Comparison of ENCODE assay signal across 26 mouse cellular contexts in genomic region chr2:150982051-150982450, GRCm38 (mm10). TPM values are rescaled to one million over a fixed set of nuclear protein-coding genes. Genes with fewer than 3 reads are reported as not detected.
DNase-seq lines count a peak whose midpoint lies in the region; ATAC-seq and TF ChIP-seq lines count a peak whose summit lies in the region.
"Had no signal": no experiment of that assay in that cellular context is flagged by ENCODE, and none has a peak within 500 bp of the region (broad histone marks: within the 10 kb centered on the region; RNA-seq: fewer than 3 reads in every experiment).

No protein-coding gene starts in this region.

- H3K9me3 ChIP-seq in liver, postnatal 0 days (ENCODE audit: low read length): no peaks in the 10 kb centered on the region
- H3K9me3 ChIP-seq in liver, embryonic 11.5 days (ENCODE audit: control insufficient read depth, low read length): no peaks in the 10 kb centered on the region
- H3K9me3 ChIP-seq in MEL (replicated peaks; ENCODE audit: insufficient read depth, low read length): no peaks in the 10 kb centered on the region
- H3K9me3 ChIP-seq in limb, embryonic 10.5 days (replicated peaks): no peaks in the 10 kb centered on the region
- 0 out of 2 replicates have a peak, but pooled peaks cover 2% of the 10 kb centered on the region for H3K9me3 ChIP-seq in midbrain, embryonic 16.5 days (replicated peaks; ENCODE audit: control insufficient read depth, low read length, poor library complexity, severe bottlenecking)
- H3K9me3 ChIP-seq: embryonic facial prominence, embryonic 10.5 days; embryonic facial prominence, embryonic 12.5 days; forebrain, embryonic 13.5 days; forebrain, embryonic 15.5 days; G1E had no signal

- H3K4me1 ChIP-seq in liver, postnatal 0 days (ENCODE audit: insufficient read depth): peaks cover 14% of the 10 kb centered on the region; the same call in 1 of the 2 replicates
- peaks cover 39% of the 10 kb centered on the region for H3K4me1 ChIP-seq in liver, embryonic 11.5 days (replicated peaks; ENCODE audit: control insufficient read depth, insufficient read depth, low read length)
- H3K4me1 ChIP-seq in MEL (ENCODE audit: control insufficient read depth in 1 of 2, insufficient read depth in 2 of 2, low read length in 2 of 2): peaks cover 12 to 15% of the 10 kb centered on the region in 2 experiments
- H3K4me1 ChIP-seq in limb, embryonic 10.5 days: no peaks in the 10 kb centered on the region
- H3K4me1 ChIP-seq in midbrain, embryonic 16.5 days (ENCODE audit: control insufficient read depth, insufficient read depth, low read length): no peaks in the 10 kb centered on the region
- H3K4me1 ChIP-seq: embryonic facial prominence, embryonic 10.5 days; embryonic facial prominence, embryonic 12.5 days; forebrain, embryonic 13.5 days; forebrain, embryonic 15.5 days had no signal

- H3K9ac ChIP-seq in liver, postnatal 0 days (replicated peaks): no peak overlapping the region
- no peak overlapping the region for H3K9ac ChIP-seq in liver, embryonic 11.5 days (ENCODE audit: low read depth, low read length)
- no peak overlapping the region for H3K9ac ChIP-seq in MEL (ENCODE audit: control insufficient read depth, low read depth, low read length, poor library complexity, severe bottlenecking)
- no peak overlapping the region for H3K9ac ChIP-seq in midbrain, embryonic 16.5 days (ENCODE audit: low read depth, low read length)
- H3K9ac ChIP-seq: embryonic facial prominence, embryonic 12.5 days; forebrain, embryonic 13.5 days; forebrain, embryonic 15.5 days; forebrain, postnatal 0 days had no signal

- no peak overlapping the region for H3K27ac ChIP-seq in liver, postnatal 0 days (ENCODE audit: low read depth)
- H3K27ac ChIP-seq in liver, embryonic 11.5 days (ENCODE audit: low read depth, low read length): no peak overlapping the region
- no peak overlapping the region for H3K27ac ChIP-seq in MEL (ENCODE audit: control insufficient read depth, low read depth, low read length)
- no peak overlapping the region for H3K27ac ChIP-seq in limb, embryonic 10.5 days
- H3K27ac ChIP-seq in midbrain, embryonic 16.5 days (ENCODE audit: low read length): no peak overlapping the region
- H3K27ac ChIP-seq: embryonic facial prominence, embryonic 10.5 days; embryonic facial prominence, embryonic 12.5 days; forebrain, embryonic 13.5 days; forebrain, embryonic 15.5 days had no signal

- H3K79me2 ChIP-seq in MEL (ENCODE audit: control insufficient read depth, insufficient read depth, low read length, poor library complexity): peaks cover 3% of the 10 kb centered on the region; the same call in 1 of the 2 replicates

- no peak overlapping the region for H3K4me3 ChIP-seq in liver, postnatal 0 days (ENCODE audit: low read depth, low read length)
- no peak overlapping the region for H3K4me3 ChIP-seq in liver, embryonic 11.5 days (ENCODE audit: low read depth, low read length)
- H3K4me3 ChIP-seq in MEL (ENCODE audit: control insufficient read depth in 1 of 2, insufficient read depth in 1 of 2, low read depth in 2 of 2, low read length in 2 of 2): no peak overlapping the region; a peak in 1 of 4 replicates
- no peak overlapping the region for H3K4me3 ChIP-seq in limb, embryonic 10.5 days
- no peak overlapping the region for H3K4me3 ChIP-seq in midbrain, embryonic 16.5 days (ENCODE audit: low read depth, low read length)
- H3K4me3 ChIP-seq: embryonic facial prominence, embryonic 10.5 days; embryonic facial prominence, embryonic 12.5 days; forebrain, embryonic 13.5 days; forebrain, embryonic 15.5 days had no signal

- TF ChIP-seq EP300 in liver, postnatal 0 days (IDR thresholded peaks at IDR 0.05; ENCODE audit: low read depth): no peak
- peak in 1 of 2 experiments; percentile 35; a peak in 1 of 4 replicates for TF ChIP-seq EP300 in MEL (IDR thresholded peaks at IDR 0.05; ENCODE audit: low read depth in 1 of 2, low read length in 2 of 2)

- H3K36me3 ChIP-seq in liver, postnatal 0 days (replicated peaks; ENCODE audit: insufficient read depth, low read length): no peaks in the 10 kb centered on the region
- no peaks in the 10 kb centered on the region for H3K36me3 ChIP-seq in liver, embryonic 11.5 days (ENCODE audit: control insufficient read depth, insufficient read depth, low read length)
- peaks cover 0 to 25% of the 10 kb centered on the region in 2 experiments; a peak in 3 of 4 replicates for H3K36me3 ChIP-seq in MEL (ENCODE audit: control insufficient read depth in 1 of 2, insufficient read depth in 2 of 2, low read length in 2 of 2)
- peaks cover 30% of the 10 kb centered on the region for H3K36me3 ChIP-seq in limb, embryonic 10.5 days
- H3K36me3 ChIP-seq in midbrain, embryonic 16.5 days (ENCODE audit: control insufficient read depth, insufficient read depth, low read length): no peaks in the 10 kb centered on the region
- H3K36me3 ChIP-seq: embryonic facial prominence, embryonic 12.5 days; forebrain, embryonic 15.5 days had no signal

- no peak for ATAC-seq in liver, postnatal 0 days
- ATAC-seq in liver, embryonic 11.5 days (replicated peaks; ENCODE audit: low FRiP score): no peak
- ATAC-seq in midbrain, embryonic 16.5 days: no peak
- ATAC-seq: activated CD4-positive, CD25-positive, alpha-beta regulatory T cell, adult 4 months; CD4-positive, CD25-positive, alpha-beta regulatory T cell, adult 4 months; forebrain, embryonic 13.5 days; forebrain, embryonic 15.5 days; forebrain, postnatal 0 days; Patski had no signal

- H3K27me3 ChIP-seq in liver, postnatal 0 days (ENCODE audit: insufficient read depth, low read length): no peaks in the 10 kb centered on the region
- H3K27me3 ChIP-seq in liver, embryonic 11.5 days (replicated peaks; ENCODE audit: control insufficient read depth, insufficient read depth, low read length): no peaks in the 10 kb centered on the region
- H3K27me3 ChIP-seq in MEL (ENCODE audit: control insufficient read depth in 1 of 2, insufficient read depth in 2 of 2, low read length in 2 of 2): no peaks in the 10 kb centered on the region
- no peaks in the 10 kb centered on the region for H3K27me3 ChIP-seq in limb, embryonic 10.5 days (ENCODE audit: low read depth, poor library complexity, severe bottlenecking)
- no peaks in the 10 kb centered on the region for H3K27me3 ChIP-seq in midbrain, embryonic 16.5 days (ENCODE audit: control insufficient read depth, insufficient read depth, low read depth, low read length)
- H3K27me3 ChIP-seq: CH12.LX; embryonic facial prominence, embryonic 12.5 days; forebrain, embryonic 13.5 days; forebrain, embryonic 15.5 days; Patski had no signal

- DNase-seq in liver, postnatal 0 days: peak; percentile 7
- no peak for DNase-seq in liver, embryonic 11.5 days (ENCODE audit: low spot score)
- DNase-seq in 416B (ENCODE audit: low read depth): peak; percentile 7
- DNase-seq in MEL (ENCODE audit: low read depth, low spot score): peak; percentile 58
- DNase-seq in limb, embryonic 10.5 days (ENCODE audit: low spot score): peak; percentile 2
- DNase-seq in thymus, postnatal 14 days: no peak
- DNase-seq: adrenal gland, adult 8-10 months; adrenal gland, postnatal 14 days; adrenal gland, postnatal 36 days; B cell, adult 2 months; cerebellum, adult 11-12 months; cerebellum, adult 2 months; cerebellum, adult 9-10 months; cerebellum, postnatal 10 days; cerebellum, postnatal 25 days; forebrain, postnatal 0 days had no signal

- TF ChIP-seq CTCF in liver, postnatal 0 days (IDR thresholded peaks at IDR 0.05; ENCODE audit: low read depth): no peak
- TF ChIP-seq CTCF in MEL (IDR thresholded peaks at IDR 0.05 in 2 of 3, conservative IDR thresholded peaks at IDR 0.05 in 1 of 3; ENCODE audit: control insufficient read depth in 1 of 3, insufficient read depth in 1 of 3, low read depth in 2 of 3, low read length in 3 of 3, poor library complexity in 1 of 3, severe bottlenecking in 1 of 3): no peak

- H3K4me2 ChIP-seq in liver, postnatal 0 days (ENCODE audit: low read depth, low read length): no peak overlapping the region
- H3K4me2 ChIP-seq in liver, embryonic 11.5 days: no peak overlapping the region
- H3K4me2 ChIP-seq in midbrain, embryonic 16.5 days (ENCODE audit: low read length): no peak overlapping the region
- H3K4me2 ChIP-seq: embryonic facial prominence, embryonic 12.5 days; forebrain, embryonic 13.5 days; forebrain, embryonic 15.5 days had no signal

- TF ChIP-seq POLR2A in MEL (IDR thresholded peaks at IDR 0.05; ENCODE audit: control insufficient read depth in 1 of 2, insufficient read depth in 1 of 2, low read depth in 1 of 2, low read length in 2 of 2, poor library complexity in 1 of 2): no peak

- no peak for TF ChIP-seq RAD21 in MEL (IDR thresholded peaks at IDR 0.05; ENCODE audit: low read depth, low read length)

TF ChIP-seq in MEL, 35 proteins besides CTCF, POLR2A, EP300 and RAD21:
- TF ChIP-seq MEF2A (IDR thresholded peaks at IDR 0.05; ENCODE audit: extremely low read depth, insufficient replicate concordance, low read depth, low read length, poor library complexity, severe bottlenecking): peak; percentile 93
- no peak for TF ChIP-seq USF2 (IDR thresholded peaks at IDR 0.05; ENCODE audit: borderline replicate concordance in 1 of 2, insufficient read depth in 1 of 2, low read depth in 1 of 2, low read length in 2 of 2)
- peak; percentile 36; the same call in 1 of the 2 replicates for TF ChIP-seq TCF12 (IDR thresholded peaks at IDR 0.05; ENCODE audit: low read depth, low read length)
- TF ChIP-seq ETS1 (IDR thresholded peaks at IDR 0.05; ENCODE audit: low read depth, low read length): peak; percentile 52; the same call in 1 of the 2 replicates

RNA-seq across cellular contexts. Expression of gene Ninl, which starts 57.1 kb away (rescaled TPM):
- polyA plus RNA-seq in liver, postnatal 0 days (2015; fragmentation: Nextera tagmentation; extraction: Ambion mirVana): 2.3 and 4.0 TPM in 2 replicates
- polyA plus RNA-seq in liver, embryonic 11.5 days (2014; fragmentation: Nextera tagmentation; extraction: Ambion mirVana): 19.0 and 19.2 TPM in 2 replicates
- 9.8 and 11.6 TPM in 2 replicates for total RNA-seq in MEL (2012; rRNA removed)
- polyA plus RNA-seq in MEL (2012; ENCODE audit: insufficient read depth in 1 of 2, insufficient read length in 2 of 2, low read depth in 1 of 2, low replicate concordance in 2 of 2, missing spikeins in 1 of 2): 10 to 100 TPM in 1 of 2 experiments, not detected in 1; 16.8 TPM
- 21.5 and 22.6 TPM in 2 replicates for polyA plus RNA-seq in limb, embryonic 10.5 days (2016; fragmentation: Nextera tagmentation; extraction: Ambion mirVana)
- 3.8 and 4.8 TPM in 2 replicates for polyA plus RNA-seq in midbrain, embryonic 16.5 days (2015; fragmentation: Nextera tagmentation; extraction: Ambion mirVana)
- polyA plus RNA-seq: activated CD4-positive, CD25-positive, alpha-beta regulatory T cell, adult 4 months had no signal

RNA-seq across cellular contexts. Expression of gene Nanp, which starts 57.1 kb away (rescaled TPM):
- 49.2 and 54.7 TPM in 2 replicates for polyA plus RNA-seq in liver, postnatal 0 days (2015; fragmentation: Nextera tagmentation; extraction: Ambion mirVana)
- polyA plus RNA-seq in liver, embryonic 11.5 days (2014; fragmentation: Nextera tagmentation; extraction: Ambion mirVana): 89.3 and 94.7 TPM in 2 replicates
- total RNA-seq in MEL (2012; rRNA removed): 24.7 and 25.4 TPM in 2 replicates
- 10 to 100 TPM in 1 of 2 experiments, not detected in 1; 14.6 TPM for polyA plus RNA-seq in MEL (2012; ENCODE audit: insufficient read depth in 1 of 2, insufficient read length in 2 of 2, low read depth in 1 of 2, low replicate concordance in 2 of 2, missing spikeins in 1 of 2)
- 53.8 and 54.4 TPM in 2 replicates for polyA plus RNA-seq in limb, embryonic 10.5 days (2016; fragmentation: Nextera tagmentation; extraction: Ambion mirVana)
- 35.6 and 37.0 TPM in 2 replicates for polyA plus RNA-seq in midbrain, embryonic 16.5 days (2015; fragmentation: Nextera tagmentation; extraction: Ambion mirVana)

Comparison
In these comparisons a context has a peak if more than half of its experiments do, and no peak if none do; other contexts are left out.
1. DNase-seq: peak in liver, postnatal 0 days (single experiment), 416B (single experiment), MEL (single experiment) and limb, embryonic 10.5 days (single experiment); none in liver, embryonic 11.5 days (single experiment) and thymus, postnatal 14 days (single experiment).